Mouse (Mus musculus): ENCODE results near the gene Mtus2.

DNA sequence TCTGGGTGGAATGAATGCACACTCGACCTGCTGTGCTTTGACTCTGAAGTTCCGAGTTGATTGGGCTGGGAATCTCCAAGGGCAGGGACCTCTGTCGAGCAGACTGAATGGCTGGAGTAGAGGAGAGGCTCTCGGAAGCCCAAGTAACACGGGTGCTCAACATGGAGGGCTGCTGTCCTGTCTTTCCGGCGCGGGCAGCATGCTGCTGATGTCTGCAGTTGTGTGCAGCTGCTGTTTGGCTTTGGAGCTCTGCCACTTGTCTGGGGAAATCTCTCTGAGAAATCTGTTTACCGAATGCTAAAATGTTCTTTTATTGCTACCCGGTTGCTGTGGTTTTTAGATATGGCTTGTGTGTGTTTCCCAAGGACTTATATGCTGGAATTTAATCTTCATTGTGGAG, 33.7 kb downstream of the Mtus2 start:
- TF ChIP-seq ETS1 (IDR thresholded peaks at IDR 0.05; ENCODE audit: low read depth, low read length) (no peak), EP300 (IDR thresholded peaks at IDR 0.05; ENCODE audit: low read depth in 1 of 2, low read length in 2 of 2) (no peak), CTCF (IDR thresholded peaks at IDR 0.05 in 2 of 3, conservative IDR thresholded peaks at IDR 0.05 in 1 of 3; ENCODE audit: control insufficient read depth in 1 of 3, insufficient read depth in 1 of 3, low read depth in 2 of 3, low read length in 3 of 3, poor library complexity in 1 of 3, severe bottlenecking in 1 of 3) (no peak), HCFC1 (IDR thresholded peaks at IDR 0.05; ENCODE audit: low read depth, low read length) (no peak), MAZ (IDR thresholded peaks at IDR 0.05; ENCODE audit: low read depth, low read length) (no peak), GATA1 (IDR thresholded peaks at IDR 0.05; ENCODE audit: low read depth, low read length) (no peak), TCF12 (IDR thresholded peaks at IDR 0.05; ENCODE audit: low read depth, low read length) (no peak), POLR2A (IDR thresholded peaks at IDR 0.05; ENCODE audit: control insufficient read depth in 1 of 2, insufficient read depth in 1 of 2, low read depth in 1 of 2, low read length in 2 of 2, poor library complexity in 1 of 2) (no peak), GABPA (IDR thresholded peaks at IDR 0.05; ENCODE audit: low read depth, low read length) (no peak), ZNF384 (IDR thresholded peaks at IDR 0.05; ENCODE audit: low read depth, low read length) (no peak)
